Mouse (Mus musculus) limb, embryonic 10.5 days (tissue): Measurements from ENCODE around the gene Fat2. TPM values are rescaled to one million over a fixed set of nuclear protein-coding genes. Genes with fewer than 3 reads are reported as not detected.

Experiments
- DNase-seq: peaks from one replicate; pipeline ENCODE4 v3.0.0-alpha.2; 2017; ENCODE audit warnings: low spot score
- H3K27ac ChIP-seq: fragments of 300-500 bp; sonication (generic); 2 replicates; pipeline ENCODE4 v1.5.1; 2016; ENCODE audit warnings: mild to moderate bottlenecking
- H3K27me3 ChIP-seq: fragments of 300-500 bp; sonication (generic); 2 replicates; pipeline ENCODE4 v1.6.1; 2016; ENCODE audit warnings: low read depth, mild to moderate bottlenecking; ENCODE audit not compliant: poor library complexity, severe bottlenecking
- H3K36me3 ChIP-seq: fragments of 300-500 bp; sonication (generic); 2 replicates; pipeline ENCODE4 v1.6.1; 2016; ENCODE audit warnings: mild to moderate bottlenecking, moderate library complexity
- H3K4me1 ChIP-seq: fragments of 300-500 bp; sonication (generic); 2 replicates; pipeline ENCODE4 v1.6.1; 2016
- H3K4me3 ChIP-seq: fragments of 300-500 bp; sonication (generic); 2 replicates; pipeline ENCODE4 v1.5.1; 2016; ENCODE audit warnings: mild to moderate bottlenecking, moderate library complexity
- H3K9me3 ChIP-seq: fragments of 300-500 bp; sonication (generic); replicated peaks from 2 replicates; pipeline ENCODE4 v1.6.1; 2016; ENCODE audit warnings: mild to moderate bottlenecking
- WGBS: fragments of 180-500 bp; shearing (Covaris S2); methylation state at CpG from one replicate; pipeline ENCODE4 v1.1.7; 2016; 5-methylcytosine and 5-hydroxymethylcytosine counted together
- polyA plus RNA-seq: library from polyadenylated mRNA; unstranded; fragments of >200 nt; fragmentation: Nextera tagmentation; extraction: Ambion mirVana; gene quantifications from 2 replicates; pipeline ENCODE4 v1.2.1, GENCODE M21; 2016

Fat2 gene
- polyA plus RNA-seq, 1 experiment from 2014 or later, result 0.20 TPM

GRCm38 (mm10) chr11:55364662-55365061 lies 28.3 kb upstream of the Fat2 start:
- Histone ChIP-seq H3K9me3 (no peaks in the 10 kb centered on the region), H3K4me3 (no peak overlapping the region), H3K27me3 (peaks cover 18% of the 10 kb centered on the region; the same call in 1 of the 2 replicates), H3K36me3 (no peaks in the 10 kb centered on the region), H3K27ac (0 out of 2 replicates have a peak overlapping the region, but pooled peaks have one; percentile 48), H3K4me1 (peaks cover 28% of the 10 kb centered on the region)
- WGBS, result 89% methylated on average over 3 of the region's 3 CpGs
- no peak for DNase-seq

- H3K27ac ChIP-seq, result no peak overlapping the region
- no peaks in the 10 kb centered on the region for H3K27me3 ChIP-seq
- no peak for DNase-seq
- no peaks in the 10 kb centered on the region for H3K9me3 ChIP-seq
- 82% methylated on average over 15 of the region's 15 CpGs for whole genome bisulfite sequencing
- H3K36me3 ChIP-seq, result no peaks in the 10 kb centered on the region
- H3K4me1 ChIP-seq, result no peaks in the 10 kb centered on the region
- no peak overlapping the region for H3K4me3 ChIP-seq
Measured at GRCm38 (mm10) chr11:55358094-55358783, 21.9 kb upstream of the Fat2 start.

GRCm38 (mm10) chr11:55356846-55357245 lies 20.5 kb upstream of the Fat2 start:
- Histone ChIP-seq H3K9me3 (no peaks in the 10 kb centered on the region), H3K27ac (no peak overlapping the region), H3K4me3 (no peak overlapping the region), H3K4me1 (no peaks in the 10 kb centered on the region), H3K36me3 (no peaks in the 10 kb centered on the region), H3K27me3 (no peaks in the 10 kb centered on the region)
- DNase-seq, result no peak
- WGBS, result 93% methylated on average over 2 of the region's 2 CpGs

GRCm38 (mm10) chr11:55341961-55342371 lies 5.6 kb upstream of the Fat2 start:
- DNase-seq, result no peak
- H3K27ac ChIP-seq, result no peak overlapping the region
- no peak overlapping the region for H3K4me3 ChIP-seq
- H3K27me3 ChIP-seq, result no peaks in the 10 kb centered on the region
- 77% methylated on average over 11 of the region's 11 CpGs for WGBS
- H3K4me1 ChIP-seq, result no peaks in the 10 kb centered on the region; the same call in 1 of the 2 replicates
- no peaks in the 10 kb centered on the region for H3K9me3 ChIP-seq
- H3K36me3 ChIP-seq, result no peaks in the 10 kb centered on the region

- Histone ChIP-seq H3K36me3 (no peaks in the 10 kb centered on the region), H3K9me3 (no peaks in the 10 kb centered on the region)
- 71% methylated on average over 2 of the region's 2 CpGs for WGBS
Measured at GRCm38 (mm10) chr11:55340789-55341188, 4.4 kb upstream of the Fat2 start.

GRCm38 (mm10) chr11:55337032-55337769 lies 837 bp upstream of the Fat2 start:
- no peak overlapping the region for H3K27ac ChIP-seq
- WGBS, result 78% methylated on average over 5 of the region's 5 CpGs

More at GRCm38 (mm10) chr11:55340789-55341188, 4.4 kb upstream of the Fat2 start:
- H3K4me3 ChIP-seq, result no peak overlapping the region
- H3K4me1 ChIP-seq, result peaks cover 3% of the 10 kb centered on the region; the same call in 1 of the 2 replicates
- no peaks in the 10 kb centered on the region for H3K27me3 ChIP-seq
- H3K27ac ChIP-seq, result no peak overlapping the region
- DNase-seq, result no peak

GRCm38 (mm10) chr11:55335314-55336076 lies 869 bp downstream of the Fat2 start:
- Histone ChIP-seq H3K27me3 (peaks cover 4% of the 10 kb centered on the region; the same call in 1 of the 2 replicates), H3K36me3 (no peaks in the 10 kb centered on the region), H3K27ac (no peak overlapping the region), H3K4me1 (0 out of 2 replicates have a peak, but pooled peaks cover 3% of the 10 kb centered on the region), H3K9me3 (no peaks in the 10 kb centered on the region), H3K4me3 (no peak overlapping the region)
- 93% methylated on average over 14 of the region's 14 CpGs for WGBS
- DNase-seq, result no peak

More at GRCm38 (mm10) chr11:55337032-55337769, 837 bp upstream of the Fat2 start:
- Histone ChIP-seq H3K27me3 (peaks cover 4% of the 10 kb centered on the region; the same call in 1 of the 2 replicates), H3K36me3 (no peaks in the 10 kb centered on the region), H3K4me1 (0 out of 2 replicates have a peak, but pooled peaks cover 3% of the 10 kb centered on the region), H3K9me3 (no peaks in the 10 kb centered on the region), H3K4me3 (no peak overlapping the region)
- DNase-seq, result no peak

GRCm38 (mm10) chr11:55334545-55334944 lies 1.8 kb downstream of the Fat2 start:
- H3K4me3 ChIP-seq, result no peak overlapping the region
- no peak overlapping the region for H3K27ac ChIP-seq
- 91% methylated on average over 4 of the region's 4 CpGs for WGBS
- DNase-seq, result no peak
- H3K4me1 ChIP-seq, result 0 out of 2 replicates have a peak, but pooled peaks cover 3% of the 10 kb centered on the region
- H3K9me3 ChIP-seq, result no peaks in the 10 kb centered on the region
- H3K27me3 ChIP-seq, result peaks cover 4% of the 10 kb centered on the region; the same call in 1 of the 2 replicates
- H3K36me3 ChIP-seq, result no peaks in the 10 kb centered on the region

- 83% methylated on average over 6 of the region's 6 CpGs for WGBS
Measured at GRCm38 (mm10) chr11:55334063-55334462, 2.3 kb downstream of the Fat2 start.

GRCm38 (mm10) chr11:55329868-55330772 lies 6.2 kb downstream of the Fat2 start:
- Histone ChIP-seq H3K9me3 (no peaks in the 10 kb centered on the region), H3K4me3 (no peak overlapping the region), H3K4me1 (no peaks in the 10 kb centered on the region), H3K36me3 (no peaks in the 10 kb centered on the region), H3K27ac (no peak overlapping the region), H3K27me3 (no peaks in the 10 kb centered on the region)
- DNase-seq, result no peak
- WGBS, result 86% methylated on average over 16 of the region's 16 CpGs

More at GRCm38 (mm10) chr11:55334063-55334462, 2.3 kb downstream of the Fat2 start:
- H3K27me3 ChIP-seq, result peaks cover 4% of the 10 kb centered on the region; the same call in 1 of the 2 replicates
- DNase-seq, result no peak
- H3K4me3 ChIP-seq, result no peak overlapping the region
- H3K9me3 ChIP-seq, result no peaks in the 10 kb centered on the region
- H3K4me1 ChIP-seq, result 0 out of 2 replicates have a peak, but pooled peaks cover 3% of the 10 kb centered on the region
- no peaks in the 10 kb centered on the region for H3K36me3 ChIP-seq
- H3K27ac ChIP-seq, result no peak overlapping the region

GRCm38 (mm10) chr11:55327558-55328409 lies 8.6 kb downstream of the Fat2 start:
- 84% methylated on average over 9 of the region's 9 CpGs for WGBS
- Histone ChIP-seq H3K27ac (no peak overlapping the region), H3K9me3 (no peaks in the 10 kb centered on the region), H3K4me3 (no peak overlapping the region), H3K36me3 (no peaks in the 10 kb centered on the region), H3K27me3 (no peaks in the 10 kb centered on the region), H3K4me1 (no peaks in the 10 kb centered on the region)
- no peak for DNase-seq
